Mouse (Mus musculus) megakaryocyte, adult 5-6 weeks (primary cell): ENCODE measurements around the gene Pheta1. TPM values are rescaled to one million over a fixed set of nuclear protein-coding genes. Genes with fewer than 3 reads are reported as not detected.

Source experiments
- ATAC-seq: 2 replicates; pipeline ENCODE4 v1.8.0; 2016; ENCODE audit warnings: mild to moderate bottlenecking, inconsistent platforms; ENCODE audit not compliant: poor library complexity, severe bottlenecking
- total RNA-seq, 2 experiments: library from RNA; stranded (forward) in 1 of 2; stranded (reverse) in 1 of 2; fragments of 153-499, 151-499 nt in 1 of 2; fragments of 221-1000, 200-1000 nt in 1 of 2; gene quantifications; 2 replicates each; pipeline versions ENCODE4 v1.2.3 to v1.2.4; 2015 to 2017

Pheta1 gene
- total RNA-seq, 2 experiments from 2014 or later = 1.2 to 1.8 TPM

DNA sequence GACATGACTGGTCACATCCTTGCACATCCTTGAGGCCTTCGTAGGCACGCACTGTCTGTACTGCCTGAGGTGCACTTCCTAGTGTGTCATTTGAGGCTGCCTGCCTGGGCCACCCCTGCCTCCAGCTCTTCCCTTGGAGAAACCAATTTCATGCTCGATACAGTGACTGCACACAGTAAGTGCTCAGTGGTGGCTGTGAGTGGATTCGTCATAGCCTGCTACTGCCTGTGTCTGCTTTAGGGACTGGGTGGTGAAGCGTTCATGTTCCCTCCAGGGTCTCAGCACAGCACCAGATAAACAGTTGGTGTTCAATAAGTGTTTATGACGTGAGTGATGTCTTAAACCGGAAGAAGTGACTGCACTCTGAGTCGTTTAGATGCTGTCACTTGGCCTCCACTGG lies 34.6 kb downstream of the Pheta1 start:
- no peak for ATAC-seq

GRCm38 (mm10) chr5:121889375-121889774 lies 40.6 kb downstream of the Pheta1 start:
- ATAC-seq = no peak

GRCm38 (mm10) chr5:121889819-121890362 lies 41.1 kb downstream of the Pheta1 start:
- no peak for ATAC-seq

GRCm38 (mm10) chr5:121890925-121891324 lies 42.1 kb downstream of the Pheta1 start:
- no peak for ATAC-seq

DNA sequence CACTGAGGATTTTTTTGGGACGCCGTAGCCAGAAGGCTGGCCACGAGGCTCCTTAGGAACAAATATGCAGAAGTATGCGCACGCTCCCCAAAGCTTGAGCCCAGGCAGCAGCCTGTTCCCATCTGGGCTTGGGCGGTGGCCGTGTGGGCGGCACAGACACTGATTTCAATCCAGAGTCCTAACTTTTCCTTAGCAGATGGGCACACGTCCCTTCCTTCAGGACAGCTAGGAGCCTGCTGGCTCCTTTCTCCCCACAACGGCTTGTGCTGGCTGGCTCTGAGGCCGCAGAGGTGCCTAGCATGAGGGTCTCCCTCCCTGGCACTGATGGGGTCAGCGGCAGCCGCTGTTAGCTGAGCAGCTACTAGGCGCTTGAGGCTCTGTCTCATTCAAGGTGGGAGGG lies 43.5 kb downstream of the Pheta1 start:
- no peak for ATAC-seq

DNA sequence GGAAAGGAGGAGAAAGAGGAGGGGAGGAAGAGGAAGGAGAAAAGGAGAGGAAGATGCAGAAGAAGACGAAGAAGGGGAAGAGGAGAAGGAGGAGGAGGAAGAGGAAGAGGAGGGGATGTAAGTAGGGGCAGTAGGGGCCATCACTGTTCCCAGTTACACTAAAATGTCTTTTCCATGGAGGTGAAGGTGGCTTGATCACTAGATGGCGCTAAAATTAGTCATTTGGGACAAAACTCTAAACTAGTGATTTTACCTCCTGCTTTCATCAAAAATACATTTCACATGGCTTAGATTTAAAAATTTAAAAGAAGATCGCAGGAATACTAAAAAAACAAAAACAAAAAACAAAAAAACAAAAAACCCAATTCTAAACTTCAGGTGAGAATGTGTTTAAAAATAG lies 44.8 kb downstream of the Pheta1 start:
- ATAC-seq = no peak

DNA sequence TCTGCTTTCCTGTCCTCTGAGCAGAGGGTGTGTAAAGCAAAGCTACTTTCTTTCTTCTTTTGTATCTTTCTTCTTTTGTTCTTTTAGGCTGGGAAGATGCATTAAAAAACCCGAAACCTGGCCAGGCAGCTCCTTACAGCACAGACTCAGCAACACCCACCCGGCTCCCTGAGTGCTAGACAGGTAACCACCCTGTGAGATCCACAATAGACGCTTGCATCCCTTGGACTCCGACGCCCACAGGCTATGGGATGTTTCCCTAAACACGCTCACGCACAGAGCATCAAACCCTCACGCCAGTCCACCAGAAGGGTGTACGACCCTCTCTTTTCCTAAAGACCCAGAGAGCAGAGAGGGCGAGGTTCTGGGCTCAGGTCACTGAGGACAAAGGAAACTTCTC lies 45.9 kb downstream of the Pheta1 start:
- no peak for ATAC-seq

DNA sequence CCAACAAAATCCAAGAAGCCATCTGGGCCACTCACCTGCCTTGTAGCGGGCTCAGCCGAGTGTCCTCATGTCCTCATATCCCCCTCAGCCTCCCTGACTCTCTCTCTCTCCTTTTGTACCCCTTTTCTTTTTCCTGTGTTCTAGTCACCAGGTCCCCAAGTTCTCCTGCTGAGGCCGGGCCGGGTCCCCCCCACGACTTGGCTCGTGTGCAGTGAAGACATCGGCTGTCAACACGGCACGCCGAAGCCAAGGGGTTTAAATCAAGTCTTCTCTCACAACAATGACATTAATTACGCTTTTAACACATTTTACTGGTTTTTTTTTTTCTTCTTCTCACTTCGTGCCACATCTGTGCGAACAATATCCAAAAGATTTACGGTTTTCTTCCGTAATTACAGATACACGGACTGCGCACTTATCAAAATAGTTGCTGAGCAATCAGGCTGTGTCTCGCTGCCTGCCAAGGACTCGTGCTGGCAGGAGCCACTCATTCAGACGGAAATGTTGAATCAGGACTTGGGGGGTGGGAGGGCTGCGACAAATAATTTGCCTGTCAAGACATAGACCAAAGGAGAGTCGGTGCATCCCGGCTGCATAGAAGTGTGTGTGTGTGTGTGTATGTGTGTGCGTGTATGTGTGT lies 46.5 kb downstream of the Pheta1 start:
- no peak for ATAC-seq

DNA sequence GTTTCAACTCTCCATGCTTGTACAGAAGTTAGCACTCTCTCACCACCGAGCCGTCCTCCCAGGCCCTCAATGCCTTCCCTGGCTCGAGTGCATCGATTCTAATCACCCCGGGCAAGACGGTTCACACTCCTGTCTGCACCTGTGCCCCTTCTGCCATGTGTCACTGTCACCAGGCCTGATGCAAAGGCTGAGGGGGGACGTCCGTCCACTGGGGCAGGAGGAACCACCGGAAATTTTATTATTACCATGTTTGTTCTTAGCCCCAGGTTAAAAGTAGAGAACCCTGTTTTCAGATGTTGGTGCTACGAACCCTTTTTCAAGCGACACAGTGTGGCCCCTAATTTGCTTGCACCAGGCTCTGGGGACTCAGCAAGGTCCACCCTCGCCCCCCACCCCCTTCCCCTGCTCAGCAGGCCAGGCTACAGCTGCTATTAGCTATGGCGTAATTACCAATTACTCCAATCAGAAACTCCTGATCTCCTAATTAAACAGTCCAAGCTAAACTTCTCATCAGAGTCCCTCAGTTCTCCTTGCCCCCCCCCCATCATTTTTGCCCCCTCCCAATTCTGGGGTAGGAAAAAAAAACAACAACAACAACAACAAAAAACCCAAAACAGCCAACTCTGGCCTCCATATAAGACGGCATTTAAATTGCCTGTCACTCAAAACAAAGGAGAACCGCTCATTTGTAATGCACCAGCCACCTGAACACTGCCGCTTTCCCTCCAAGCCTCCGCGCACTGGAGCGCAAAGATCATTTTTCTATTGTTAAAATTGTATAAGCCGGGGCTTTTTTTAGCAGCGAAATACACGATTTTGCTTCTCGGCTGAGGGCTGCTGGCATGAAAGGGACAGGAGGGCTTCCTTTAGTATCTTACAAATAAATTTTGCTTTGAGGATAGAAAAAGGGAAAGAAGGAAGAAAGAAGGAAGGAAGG lies 54.3 kb downstream of the Pheta1 start:
- no peak for ATAC-seq

Other genes starting within 250 kb of the Pheta1 start
- 1.1 and 5.4 TPM in 2 replicates for gene Acad12, start 230.0 kb upstream of the Pheta1 start, total RNA-seq (2015)
- gene Acad12, start 230.0 kb upstream of the Pheta1 start, total RNA-seq (2017) = 2.1 and 5.5 TPM in 2 replicates
- gene Acad10, start 188.5 kb upstream of the Pheta1 start, total RNA-seq (2015) = 0.46 and 0.60 TPM in 2 replicates
- gene Acad10, start 188.5 kb upstream of the Pheta1 start, total RNA-seq (2017) = 0.69 and 1.4 TPM in 2 replicates
- 22.7 and 25.6 TPM in 2 replicates for gene Brap, start 188.4 kb upstream of the Pheta1 start, total RNA-seq (2015)
- 53.5 and 71.5 TPM in 2 replicates for gene Brap, start 188.4 kb upstream of the Pheta1 start, total RNA-seq (2017)
- 46.3 and 50.9 TPM in 2 replicates for gene Atxn2, start 137.6 kb upstream of the Pheta1 start, total RNA-seq (2015)
- 33.2 and 46.3 TPM in 2 replicates for gene Atxn2, start 137.6 kb upstream of the Pheta1 start, total RNA-seq (2017)
- 82.9 and 83.8 TPM in 2 replicates for gene Sh2b3, start 11.3 kb upstream of the Pheta1 start, total RNA-seq (2015)
- 46.3 and 55.6 TPM in 2 replicates for gene Sh2b3, start 11.3 kb upstream of the Pheta1 start, total RNA-seq (2017)
- 0.25 and 0.27 TPM in 2 replicates for gene Cux2, start 201.1 kb downstream of the Pheta1 start, total RNA-seq (2015)
- 0.16 and 0.22 TPM in 2 replicates for gene Cux2, start 201.1 kb downstream of the Pheta1 start, total RNA-seq (2017)